Mouse (Mus musculus) testis, adult 2 months (tissue): Measurements from ENCODE around the gene Foxf1.

Experiments used
- CTCF ChIP-seq: fragments of 200-500 bp; IDR thresholded peaks from 2 replicates; pipeline ENCODE4 v1.5.1; 2012; ENCODE audit warnings: low read depth, mild to moderate bottlenecking, inconsistent platforms, low read length, moderate library complexity; ENCODE audit not compliant: control insufficient read depth, insufficient read depth, insufficient replicate concordance
- POLR2A ChIP-seq: fragments of 200-500 bp; IDR thresholded peaks from 2 replicates; pipeline ENCODE4 v1.6.1; 2012; ENCODE audit warnings: low read depth, mild to moderate bottlenecking, inconsistent platforms, low read length, moderate library complexity; ENCODE audit not compliant: control insufficient read depth

GRCm38 (mm10) chr8:121085561-121085960 lies 1.4 kb downstream of the Foxf1 start:
- TF ChIP-seq CTCF (no peak), POLR2A (no peak)
